In genomic region chr12:3550280-3550679, GRCm38 (mm10) we compare ENCODE assay signal across 7 mouse cellular contexts. TPM values are rescaled to one million over a fixed set of nuclear protein-coding genes. Genes with fewer than 3 reads are reported as not detected.
A peak's percentile ranks its signal among the peaks of the same experiment; 100 is the strongest.
DNase-seq lines count a peak whose midpoint lies in the region; ATAC-seq lines count a peak whose summit lies in the region.

No protein-coding gene starts in this region.

- WGBS in forebrain, embryonic 13.5 days, result 7% methylated on average over 13 of the region's 13 CpGs
- 22% methylated on average over 13 of the region's 13 CpGs for WGBS in liver, embryonic 15.5 days (ENCODE audit: insufficient replicate concordance)

- no peak overlapping the region for H3K4me3 ChIP-seq in forebrain, embryonic 13.5 days
- peak overlapping the region; percentile 20; the same call in 1 of the 2 replicates for H3K4me3 ChIP-seq in liver, embryonic 15.5 days (replicated peaks)

- H3K4me2 ChIP-seq in forebrain, embryonic 13.5 days, result peak overlapping the region; percentile 25; the same call in 1 of the 2 replicates
- H3K4me2 ChIP-seq in liver, embryonic 15.5 days, result peak overlapping the region; percentile 35

- ATAC-seq in forebrain, embryonic 13.5 days, result 0 out of 2 replicates have a peak, but pooled peaks have one; percentile 30
- ATAC-seq in liver, embryonic 15.5 days (ENCODE audit: insufficient read depth), result no peak

- DNase-seq in layer of hippocampus, postnatal 10 days (ENCODE audit: low spot score in 2 of 2), result peak; percentile 46 to 48
- DNase-seq in layer of hippocampus, adult 11-12 months (ENCODE audit: low spot score), result no peak
- peak; percentile 78 for DNase-seq in adrenal gland, postnatal 14 days
- DNase-seq in MN1 (ENCODE audit: low spot score), result no peak
- no peak for DNase-seq in left cerebral cortex, postnatal 14 days (ENCODE audit: low spot score in 2 of 2)

- no peaks in the 10 kb centered on the region for H3K36me3 ChIP-seq in forebrain, embryonic 13.5 days (ENCODE audit: poor library complexity, severe bottlenecking)
- H3K36me3 ChIP-seq in liver, embryonic 15.5 days (replicated peaks), result no peaks in the 10 kb centered on the region

- H3K9ac ChIP-seq in forebrain, embryonic 13.5 days, result no peak overlapping the region
- no peak overlapping the region for H3K9ac ChIP-seq in liver, embryonic 15.5 days

- 0 out of 2 replicates have a peak, but pooled peaks cover 2% of the 10 kb centered on the region for H3K27me3 ChIP-seq in forebrain, embryonic 13.5 days
- no peaks in the 10 kb centered on the region for H3K27me3 ChIP-seq in liver, embryonic 15.5 days

- no peak overlapping the region for H3K27ac ChIP-seq in forebrain, embryonic 13.5 days
- no peak overlapping the region for H3K27ac ChIP-seq in liver, embryonic 15.5 days (replicated peaks)

- H3K9me3 ChIP-seq in forebrain, embryonic 13.5 days (replicated peaks), result no peaks in the 10 kb centered on the region
- no peaks in the 10 kb centered on the region for H3K9me3 ChIP-seq in liver, embryonic 15.5 days (replicated peaks)

- peaks cover 5% of the 10 kb centered on the region; the same call in 1 of the 2 replicates for H3K4me1 ChIP-seq in forebrain, embryonic 13.5 days
- H3K4me1 ChIP-seq in liver, embryonic 15.5 days (replicated peaks), result peaks cover 5% of the 10 kb centered on the region

- intact Hi-C loops in left cerebral cortex, postnatal 14 days (cut with DNase I), result no loop called here

RNA-seq across cellular contexts. Expression of gene Dtnb, which starts 21.9 kb away (rescaled TPM):
- total RNA-seq in layer of hippocampus, postnatal 10 days (2021), result 100 to 1,000 TPM in 1 of 2 experiments, 10 to 100 TPM in 1; 93.5 to 122 TPM
- 26.0 and 37.0 TPM in 2 replicates for total RNA-seq in adrenal gland, postnatal 14 days (2021)
- polyA plus RNA-seq in forebrain, embryonic 13.5 days (2015; fragmentation: Nextera tagmentation; extraction: Ambion mirVana), result 29.8 and 32.3 TPM in 2 replicates
- polyA plus RNA-seq in liver, embryonic 15.5 days (2015; fragmentation: Nextera tagmentation; extraction: Ambion mirVana), result 21.5 and 25.5 TPM in 2 replicates
- 10 to 100 TPM; 80.5 to 87.0 TPM for total RNA-seq in left cerebral cortex, postnatal 14 days (2021)

Comparison
In these comparisons a context has a peak if more than half of its experiments do, and no peak if none do; other contexts are left out.
1. DNase-seq: peak in layer of hippocampus, postnatal 10 days (2 of 2) and adrenal gland, postnatal 14 days (single experiment); none in layer of hippocampus, adult 11-12 months (single experiment), MN1 (single experiment) and left cerebral cortex, postnatal 14 days (0 of 2).